Mouse (Mus musculus) testis, adult 2 months (tissue): ENCODE results near the gene Uqcrfs1.

Source experiments
- CTCF ChIP-seq: fragments of 200-500 bp; IDR thresholded peaks from 2 replicates; pipeline ENCODE4 v1.5.1; 2012; ENCODE audit warnings: low read depth, mild to moderate bottlenecking, inconsistent platforms, low read length, moderate library complexity; ENCODE audit not compliant: control insufficient read depth, insufficient read depth, insufficient replicate concordance
- POLR2A ChIP-seq: fragments of 200-500 bp; IDR thresholded peaks from 2 replicates; pipeline ENCODE4 v1.6.1; 2012; ENCODE audit warnings: low read depth, mild to moderate bottlenecking, inconsistent platforms, low read length, moderate library complexity; ENCODE audit not compliant: control insufficient read depth

- TF ChIP-seq CTCF (no peak), POLR2A (no peak)
These were observed 21.8 kb downstream of the Uqcrfs1 start for GRCm38 (mm10) chr13:30523246-30523891.
